ENCODE assay signal across 8 mouse cellular contexts in genomic region chr13:63431030-63431856, GRCm38 (mm10).
DNase-seq lines count a peak whose midpoint lies in the region; ATAC-seq lines count a peak whose summit lies in the region.

No protein-coding gene starts in this region.

- peak overlapping the region; percentile 97 for H3K27ac ChIP-seq in heart, embryonic 10.5 days
- H3K27ac ChIP-seq in kidney, embryonic 15.5 days: peak overlapping the region; percentile 100

- peaks cover 8% of the 10 kb centered on the region; the same call in 1 of the 2 replicates for H3K4me1 ChIP-seq in heart, embryonic 10.5 days
- H3K4me1 ChIP-seq in kidney, embryonic 15.5 days: peaks cover 9% of the 10 kb centered on the region; the same call in 1 of the 2 replicates

- H3K9me3 ChIP-seq in heart, embryonic 10.5 days: no peaks in the 10 kb centered on the region
- H3K9me3 ChIP-seq in kidney, embryonic 15.5 days (replicated peaks): no peaks in the 10 kb centered on the region

- peak overlapping the region; percentile 76 for H3K9ac ChIP-seq in kidney, embryonic 15.5 days

- WGBS in heart, embryonic 10.5 days: under 1% methylated on average over 75 of the region's 82 CpGs
- under 1% methylated on average over 82 of the region's 82 CpGs for WGBS in kidney, embryonic 15.5 days

- DNase-seq in B cell, adult 2 months: peak; percentile 99
- DNase-seq in brain, adult 2 months (ENCODE audit: low read depth, low spot score): peak; percentile 95
- peak; percentile 99 for DNase-seq in heart, embryonic 10.5 days (ENCODE audit: low spot score)
- peak; percentile 99 for DNase-seq in liver
- DNase-seq in spleen, postnatal 4 days (ENCODE audit: low spot score in 2 of 2): peak; percentile 99

- H3K4me2 ChIP-seq in kidney, embryonic 15.5 days: peak overlapping the region; percentile 69

- ATAC-seq in erythroblast, adult 5-6 weeks (replicated peaks; ENCODE audit: low FRiP score, poor library complexity, severe bottlenecking): peak; percentile 96
- ATAC-seq in kidney, embryonic 15.5 days (replicated peaks; ENCODE audit: low FRiP score): peak; percentile 98
- peak; percentile 92 for ATAC-seq in monocyte, adult 5-6 weeks (replicated peaks; ENCODE audit: insufficient number of reproducible peaks, low FRiP score, low TSS enrichment, poor library complexity, severe bottlenecking)

- H3K36me3 ChIP-seq in heart, embryonic 10.5 days: no peaks in the 10 kb centered on the region
- no peaks in the 10 kb centered on the region for H3K36me3 ChIP-seq in kidney, embryonic 15.5 days

- H3K4me3 ChIP-seq in heart, embryonic 10.5 days: peak overlapping the region; percentile 75
- H3K4me3 ChIP-seq in kidney, embryonic 15.5 days (replicated peaks): peak overlapping the region; percentile 70

- H3K27me3 ChIP-seq in heart, embryonic 10.5 days (ENCODE audit: insufficient read depth, poor library complexity, severe bottlenecking): no peaks in the 10 kb centered on the region
- no peaks in the 10 kb centered on the region for H3K27me3 ChIP-seq in kidney, embryonic 15.5 days

Comparison
In these comparisons a context has a peak if more than half of its experiments do, and no peak if none do; other contexts are left out.
1. Peak in every context shown above with its lines: DNase-seq, ATAC-seq, H3K4me3 ChIP-seq and H3K27ac ChIP-seq.